Mouse (Mus musculus) thymus, postnatal 36 days (tissue): ENCODE results near the gene Ttn.

Experiments
- DNase-seq, 2 experiments: peaks; one replicate each; pipeline ENCODE4 v3.0.0; 2022; ENCODE audit warnings: mixed read lengths in 2 of 2

Gene Ttn

DNA sequence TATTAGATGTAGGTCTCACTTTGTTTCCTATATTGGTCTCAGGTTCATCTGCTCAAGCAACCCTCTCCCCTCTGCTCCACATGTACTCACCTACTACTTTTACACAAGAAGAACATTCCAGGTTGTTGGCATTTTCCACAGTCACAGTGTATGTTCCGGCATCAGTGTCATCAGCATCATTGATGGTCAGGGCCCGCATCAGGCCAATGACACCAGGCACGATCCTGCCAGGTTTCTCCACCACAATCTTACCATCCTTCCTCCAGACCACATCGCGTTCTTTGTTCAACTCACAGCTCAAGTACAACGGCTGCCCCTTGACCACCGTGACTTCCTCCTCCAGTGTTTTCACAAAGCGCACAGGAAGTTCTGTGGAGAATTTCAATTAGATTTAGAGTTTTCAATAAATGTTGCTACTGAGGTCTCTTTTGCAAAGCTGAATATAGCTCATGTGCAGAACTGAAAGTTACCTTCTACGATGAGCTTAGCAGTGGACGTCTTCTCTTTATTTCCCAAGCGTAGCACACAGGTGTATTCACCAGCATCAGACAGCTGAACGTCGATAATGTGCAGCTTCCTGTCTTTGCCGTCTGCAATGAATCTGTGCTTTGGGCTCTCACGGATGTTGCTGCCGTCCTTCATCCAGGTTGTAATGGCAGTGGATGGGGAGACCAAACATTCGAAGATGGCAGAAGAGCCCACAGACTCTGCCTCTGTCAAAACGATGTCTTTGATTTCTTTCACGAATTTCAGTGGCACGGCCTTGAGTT, 168.1 kb downstream of the Ttn start:
- no peak for DNase-seq

DNA sequence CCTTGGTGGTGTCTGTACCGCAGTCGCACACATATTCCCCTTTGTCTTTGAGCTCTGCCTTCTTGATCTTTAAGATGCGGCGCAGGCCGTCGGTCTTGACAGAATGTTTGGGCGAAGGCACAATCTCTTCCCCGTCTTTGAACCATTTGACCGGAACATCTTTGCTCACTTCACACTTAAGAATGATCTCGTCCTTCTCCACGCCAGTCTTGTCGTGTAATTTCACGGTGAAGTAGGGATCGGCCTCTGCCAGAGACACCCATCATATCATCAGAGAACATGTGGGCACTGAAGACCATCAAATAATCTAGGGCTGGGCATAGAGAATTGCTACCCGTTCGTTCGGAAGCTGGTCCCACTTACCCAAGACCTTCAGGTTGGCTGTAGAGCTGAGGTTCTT, 171.2 kb downstream of the Ttn start:
- no peak for DNase-seq

- DNase-seq = no peak
Observed at GRCm38 (mm10) chr2:76808334-76808733, 174.0 kb downstream of the Ttn start.

DNA sequence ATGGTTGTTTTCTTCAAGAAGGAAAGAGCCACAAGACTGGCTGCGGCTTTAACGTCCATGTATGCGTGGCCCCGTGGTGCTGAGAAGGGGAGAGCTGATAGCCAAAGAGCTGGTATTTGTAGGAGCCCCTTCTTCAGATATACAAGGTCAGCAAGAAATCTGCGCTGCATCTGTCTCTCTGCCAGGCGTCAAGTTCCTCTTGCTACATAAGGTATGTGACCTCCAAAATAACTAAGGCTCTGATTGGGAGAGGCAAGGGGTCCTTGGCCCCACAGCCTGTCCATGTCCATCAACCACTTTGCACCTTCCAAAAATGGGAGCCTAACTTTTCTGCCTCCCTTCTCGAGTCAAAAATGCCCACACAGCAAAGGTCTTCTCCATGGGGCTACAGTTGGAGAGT, 175.1 kb downstream of the Ttn start:
- no peak for DNase-seq

DNA sequence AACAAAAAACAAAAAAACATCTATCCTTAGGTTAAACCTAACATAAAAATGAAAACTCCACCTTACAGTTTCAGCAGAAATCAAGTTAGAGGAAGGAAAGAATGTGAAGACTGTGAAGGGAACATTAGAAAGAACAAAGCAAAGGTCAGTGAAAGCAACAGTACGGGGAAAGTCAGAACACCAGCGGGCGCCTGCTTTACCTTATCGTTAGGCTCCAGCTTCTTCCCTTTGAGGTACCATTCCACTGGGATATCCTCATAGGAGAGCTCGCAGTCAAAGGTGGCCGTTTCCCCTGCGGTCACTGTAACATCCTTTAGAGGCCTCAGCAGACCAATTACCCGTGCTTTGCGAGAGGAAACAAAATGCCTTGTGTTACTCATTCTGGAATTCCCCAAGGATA, 175.5 kb downstream of the Ttn start:
- DNase-seq = no peak

DNA sequence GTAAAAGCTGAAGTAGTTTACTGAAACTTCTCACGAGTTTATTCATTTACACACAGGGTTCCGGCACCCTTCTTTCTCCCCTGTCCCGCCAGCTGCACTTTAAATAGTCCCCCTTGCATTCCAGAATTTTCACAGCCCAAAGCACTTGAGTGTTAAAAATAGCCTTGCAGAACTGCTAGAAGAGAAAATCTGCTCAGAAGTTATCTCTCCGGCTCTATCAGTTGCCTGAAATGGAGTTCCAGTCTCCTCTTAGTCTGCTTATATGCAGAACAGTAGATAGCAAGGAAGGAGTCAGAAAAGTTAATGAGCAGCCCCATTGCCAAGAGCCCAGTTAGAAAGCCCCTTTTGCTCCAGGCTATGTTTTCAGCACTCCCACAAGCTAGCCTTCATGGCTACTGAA, 176.0 kb downstream of the Ttn start:
- no peak for DNase-seq

- no peak for DNase-seq
Observed at GRCm38 (mm10) chr2:76805191-76805892, 177.0 kb downstream of the Ttn start.

GRCm38 (mm10) chr2:76784171-76784570, 198.2 kb downstream of the Ttn start:
- DNase-seq = no peak

DNA sequence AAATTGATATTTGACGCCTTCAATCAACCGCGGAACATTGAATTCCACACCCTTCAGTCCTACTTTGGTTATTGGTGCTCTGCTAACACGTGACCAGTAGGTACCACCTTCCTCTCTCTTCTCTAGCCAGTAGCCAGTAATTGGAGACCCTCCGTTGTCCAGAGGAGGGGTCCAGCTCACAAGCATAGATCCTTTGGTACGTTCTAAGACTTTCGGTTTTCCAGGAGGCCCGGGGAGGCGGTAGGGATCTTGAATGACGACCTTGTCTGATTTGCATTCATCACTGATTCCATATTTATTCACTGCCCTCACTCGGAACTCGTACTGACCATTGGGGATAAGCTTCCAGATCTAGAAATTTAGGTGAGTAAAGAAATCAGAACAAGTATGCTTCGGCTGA, 201.6 kb downstream of the Ttn start:
- DNase-seq = no peak

GRCm38 (mm10) chr2:76769831-76770230, 212.5 kb downstream of the Ttn start:
- DNase-seq = no peak

DNA sequence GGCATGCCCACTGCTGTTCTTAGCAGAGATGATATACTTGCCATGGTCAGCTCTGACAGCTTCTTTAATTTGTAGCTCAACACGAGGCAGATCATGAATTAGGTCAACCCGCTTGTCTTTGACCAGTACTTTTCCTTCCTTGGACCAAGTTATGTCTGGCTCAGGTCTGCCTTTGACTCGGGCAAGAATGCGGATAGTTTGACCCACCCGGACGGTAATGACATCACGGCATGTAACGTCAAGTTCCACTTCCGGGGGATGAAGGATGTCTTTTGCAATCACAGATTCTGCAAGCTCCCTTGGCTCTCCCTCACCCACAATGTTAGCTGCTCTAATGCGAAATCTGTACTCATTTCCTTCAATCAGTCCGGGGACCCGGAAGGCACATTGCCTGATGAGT, 215.1 kb downstream of the Ttn start:
- no peak for DNase-seq

DNA sequence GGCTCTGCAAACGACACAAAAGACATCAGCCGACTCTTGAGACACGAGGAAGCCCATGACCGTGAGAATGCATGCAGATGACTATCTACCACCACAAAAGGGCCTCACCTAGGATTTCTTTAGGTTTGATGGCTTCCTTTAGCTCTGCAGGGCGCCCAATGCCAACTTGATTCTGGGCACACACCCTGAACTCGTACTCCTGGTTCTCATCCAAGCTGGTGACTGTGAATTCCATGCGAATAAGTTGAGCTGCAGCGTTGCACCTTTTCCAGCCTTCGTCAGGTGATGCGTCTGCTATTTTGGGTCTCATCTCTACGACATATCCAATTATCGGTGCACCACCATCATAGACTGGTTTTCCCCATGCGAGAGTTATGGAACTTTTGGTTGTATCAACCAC, 217.8 kb downstream of the Ttn start:
- DNase-seq = no peak

- no peak for DNase-seq
Observed at GRCm38 (mm10) chr2:76762154-76762553, 220.2 kb downstream of the Ttn start.

GRCm38 (mm10) chr2:76756461-76756860, 225.9 kb downstream of the Ttn start:
- no peak for DNase-seq

DNA sequence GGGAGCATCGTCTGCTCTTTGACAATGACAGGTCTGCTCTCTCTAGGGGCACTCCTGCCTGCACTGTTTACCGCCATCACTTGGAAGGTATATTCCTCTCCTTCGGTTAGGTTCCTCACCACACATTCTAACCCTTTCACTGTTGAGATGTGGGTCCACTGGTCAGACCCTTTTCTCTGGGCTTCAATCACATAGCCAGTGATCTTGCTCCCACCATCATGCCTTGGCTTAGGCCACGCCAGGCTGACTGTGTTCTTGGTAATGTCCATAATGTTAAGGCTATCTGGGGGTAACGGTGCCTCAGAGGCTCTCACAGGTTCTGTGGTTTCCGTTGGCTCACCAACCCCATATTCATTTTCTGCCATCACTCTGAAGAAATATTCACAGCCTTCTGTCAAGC, 230.4 kb downstream of the Ttn start:
- DNase-seq = no peak

DNA sequence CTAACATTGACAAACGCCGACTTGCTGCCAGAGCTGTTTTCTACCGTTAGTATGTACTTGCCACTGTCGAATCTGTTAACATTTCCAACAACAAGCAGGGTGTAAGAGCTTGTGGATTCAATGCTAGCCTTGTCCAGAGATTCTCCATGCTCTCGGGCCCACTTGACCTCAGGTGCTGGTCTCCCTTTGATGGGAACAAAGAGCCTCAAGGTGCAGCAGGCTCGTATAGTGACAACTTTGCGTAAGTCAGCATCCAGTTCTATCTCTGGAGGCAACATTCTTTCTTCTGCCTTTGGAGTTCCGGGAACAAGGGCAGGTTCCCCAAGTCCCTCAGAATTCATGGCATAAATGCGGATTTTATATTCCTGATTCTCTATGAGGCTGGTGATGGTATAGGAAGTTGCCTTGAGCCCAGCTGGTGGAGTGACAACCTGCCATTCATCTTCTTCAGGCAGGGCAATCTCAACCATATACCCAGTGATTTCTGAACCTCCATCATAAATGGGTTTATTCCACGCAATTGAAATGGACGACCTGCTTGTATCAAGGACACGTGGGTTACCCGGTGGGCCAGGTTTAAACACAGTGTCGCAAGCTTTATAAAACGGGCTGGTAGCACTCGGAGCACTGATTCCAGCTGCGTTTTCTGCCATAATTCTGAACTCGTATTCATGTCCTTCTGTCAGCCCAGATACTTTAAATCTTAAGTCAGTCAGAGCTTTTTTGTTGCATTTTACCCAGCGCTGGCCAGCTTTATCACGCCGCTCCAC, 232.8 kb downstream of the Ttn start:
- no peak for DNase-seq

DNA sequence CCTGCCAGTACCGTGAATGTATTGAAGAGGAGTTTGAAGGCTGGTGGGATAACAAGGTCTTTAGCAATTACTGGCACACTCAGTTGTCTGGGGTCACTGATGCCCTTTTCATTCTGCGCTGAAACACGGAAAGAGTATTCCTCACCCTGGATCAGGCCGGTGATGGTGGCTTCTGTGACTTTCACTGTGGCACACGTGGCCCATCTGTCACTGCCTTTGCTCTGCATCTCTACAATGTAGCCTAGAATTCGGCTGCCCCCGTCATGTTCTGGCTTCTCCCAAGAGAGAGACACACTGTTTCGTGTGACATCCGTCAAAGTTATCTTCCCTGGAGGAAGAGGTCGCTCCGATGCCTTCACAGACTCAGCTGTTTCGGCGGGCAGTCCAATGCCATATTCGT, 233.7 kb downstream of the Ttn start:
- DNase-seq = no peak

DNA sequence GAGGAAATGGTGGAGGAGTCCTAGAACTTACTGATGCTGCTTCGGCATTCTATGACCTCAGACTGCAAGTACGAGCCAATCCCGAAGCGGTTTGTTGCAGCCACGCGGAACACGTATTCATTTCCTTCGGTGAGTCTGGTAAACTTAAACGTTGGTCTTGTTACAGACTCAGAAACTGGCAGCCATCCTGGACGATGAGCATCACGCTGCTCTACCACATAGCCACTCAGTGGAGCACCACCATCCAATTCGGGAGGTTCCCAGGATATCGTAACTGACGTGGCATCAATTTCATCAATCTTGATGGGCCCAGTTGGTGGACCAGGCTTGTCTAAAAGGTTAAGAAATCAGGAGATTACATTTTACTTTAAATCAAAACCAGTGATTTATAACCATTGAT, 262.7 kb downstream of the Ttn start:
- DNase-seq = no peak

DNA sequence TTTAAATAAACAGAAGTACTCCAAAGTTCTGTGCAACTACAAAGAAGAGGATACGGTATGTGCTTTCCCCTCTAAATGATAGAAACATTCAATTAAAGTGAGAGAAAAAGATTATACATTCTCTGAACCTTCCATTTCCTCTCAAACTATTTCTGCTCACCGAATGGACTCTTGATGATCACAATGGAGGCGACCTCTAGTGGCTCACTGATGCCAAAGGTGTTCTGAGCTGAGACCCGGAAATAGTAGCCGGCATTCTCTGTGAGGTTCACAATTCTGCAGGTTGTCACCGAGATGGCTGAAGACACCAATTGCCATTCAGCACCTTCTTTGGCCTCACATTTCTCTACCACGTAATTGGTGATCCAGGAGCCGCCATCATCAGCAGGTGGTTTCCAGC, 267.4 kb downstream of the Ttn start:
- no peak for DNase-seq

GRCm38 (mm10) chr2:76708512-76708911, 273.8 kb downstream of the Ttn start:
- no peak for DNase-seq

- DNase-seq = no peak
Observed at GRCm38 (mm10) chr2:76705655-76706054, 276.7 kb downstream of the Ttn start.

- DNase-seq = no peak
Observed at GRCm38 (mm10) chr2:76702751-76703150, 279.6 kb downstream of the Ttn start.

DNA sequence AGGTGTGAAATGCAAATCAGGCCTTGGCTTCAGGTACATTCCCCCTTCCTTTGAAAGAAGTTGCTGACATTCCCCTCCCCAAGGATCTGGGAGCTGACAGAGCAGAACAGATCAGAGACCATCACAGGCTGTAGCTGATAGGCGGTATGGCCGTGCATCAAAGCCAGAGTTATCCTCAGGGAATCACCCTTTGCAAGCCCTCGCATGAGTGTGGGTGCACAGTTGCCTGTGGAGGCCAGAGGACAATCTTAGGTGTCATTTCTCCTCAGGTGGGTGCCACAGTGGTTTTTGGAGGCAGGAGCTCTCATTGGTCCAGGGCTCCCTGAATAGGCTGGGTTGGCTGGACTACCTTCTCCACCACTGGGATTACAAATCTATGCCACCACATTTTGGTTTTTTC, 280.2 kb downstream of the Ttn start:
- no peak for DNase-seq

DNA sequence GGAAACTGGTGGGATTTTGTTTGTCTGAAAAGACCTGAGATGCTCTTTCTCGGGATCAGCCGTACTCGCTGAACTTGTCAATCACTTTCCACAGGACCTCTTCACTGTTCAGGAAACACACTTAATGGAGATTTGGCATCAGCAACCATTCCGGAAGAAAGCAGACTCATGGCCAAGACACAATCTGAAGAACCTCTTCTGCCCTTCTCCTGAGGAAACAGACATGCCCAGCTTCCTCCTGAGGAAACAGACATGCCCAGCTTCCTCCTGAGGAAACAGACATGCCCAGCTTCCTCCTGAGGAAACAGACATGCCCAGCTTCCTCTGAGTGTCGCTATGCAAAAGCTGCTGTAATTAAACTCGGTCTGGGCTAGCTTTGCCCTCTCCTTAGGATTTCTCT, 287.1 kb downstream of the Ttn start:
- DNase-seq = no peak
